In genomic region chr1:77460831-77461629, GRCm38 (mm10) we compare ENCODE assay signal across 14 mouse cellular contexts. TPM values are rescaled to one million over a fixed set of nuclear protein-coding genes. Genes with fewer than 3 reads are reported as not detected.
DNase-seq lines count a peak whose midpoint lies in the region; ATAC-seq and TF ChIP-seq lines count a peak whose summit lies in the region.
"Had no signal": no experiment of that assay in that cellular context is flagged by ENCODE, and none has a peak within 500 bp of the region (broad histone marks: within the 10 kb centered on the region; RNA-seq: fewer than 3 reads in every experiment).

No protein-coding gene starts in this region.

- H3K27ac ChIP-seq in heart, adult 2 months, result peak overlapping the region; percentile 29
- peak overlapping the region; percentile 67 for H3K27ac ChIP-seq in layer of hippocampus, adult 2 months
- peak overlapping the region; percentile 29 for H3K27ac ChIP-seq in ES-Bruce4 (ENCODE audit: insufficient read depth, low read length)
- peak overlapping the region; percentile 23 for H3K27ac ChIP-seq in intestine, embryonic 16.5 days (ENCODE audit: low read length)

- H3K4me1 ChIP-seq in heart, adult 2 months (ENCODE audit: control insufficient read depth, insufficient read depth, low read length), result peaks cover 16% of the 10 kb centered on the region
- H3K4me1 ChIP-seq in ES-Bruce4 (ENCODE audit: control insufficient read depth, insufficient read depth, low read length), result peaks cover 11% of the 10 kb centered on the region
- H3K4me1 ChIP-seq in intestine, embryonic 16.5 days (ENCODE audit: control insufficient read depth, insufficient read depth, low read length), result peaks cover 23% of the 10 kb centered on the region

- peaks cover 4% of the 10 kb centered on the region; the same call in 1 of the 2 replicates for H3K79me2 ChIP-seq in heart, adult 2 months (replicated peaks; ENCODE audit: control insufficient read depth, insufficient read depth, low read length)

- TF ChIP-seq CTCF in heart, adult 2 months (IDR thresholded peaks at IDR 0.05), result no peak
- no peak for TF ChIP-seq CTCF in layer of hippocampus, adult 2 months (conservative IDR thresholded peaks at IDR 0.05)
- TF ChIP-seq CTCF in ES-Bruce4 (IDR thresholded peaks at IDR 0.05; ENCODE audit: low read depth, low read length), result no peak

- H3K27me3 ChIP-seq in heart, adult 2 months (ENCODE audit: control insufficient read depth, insufficient read depth, low read length), result no peaks in the 10 kb centered on the region
- no peaks in the 10 kb centered on the region for H3K27me3 ChIP-seq in ES-Bruce4 (ENCODE audit: control insufficient read depth, insufficient read depth, low read length, poor library complexity, severe bottlenecking)
- H3K27me3 ChIP-seq in intestine, embryonic 16.5 days (replicated peaks; ENCODE audit: control insufficient read depth, insufficient read depth, low read length), result no peaks in the 10 kb centered on the region

- ATAC-seq in intestine, embryonic 16.5 days, result peak; percentile 36

- no peak overlapping the region for H3K4me2 ChIP-seq in intestine, embryonic 16.5 days (ENCODE audit: low read depth, low read length)

- H3K9me3 ChIP-seq in ES-Bruce4 (replicated peaks; ENCODE audit: control insufficient read depth, insufficient read depth, low read length, poor library complexity, severe bottlenecking), result no peaks in the 10 kb centered on the region
- H3K9me3 ChIP-seq in intestine, embryonic 16.5 days (ENCODE audit: control insufficient read depth, low read length), result no peaks in the 10 kb centered on the region

- H3K4me3 ChIP-seq in heart, adult 2 months, result no peak overlapping the region
- H3K4me3 ChIP-seq in layer of hippocampus, adult 2 months, result no peak overlapping the region
- H3K4me3 ChIP-seq in ES-Bruce4 (ENCODE audit: low read depth, low read length), result no peak overlapping the region
- no peak overlapping the region for H3K4me3 ChIP-seq in intestine, embryonic 16.5 days (ENCODE audit: low read length)
- H3K4me3 ChIP-seq: erythroblast, embryonic 14.5 days had no signal

- intact Hi-C loops in heart, adult 2 months (cut with DNase I), result loop anchor here (2.0 kb wide), 1 partner anchor 16 kb away; no protein-coding TSS in a partner anchor

- DNase-seq in heart, adult 2 months, result peak in 1 of 2 experiments; percentile 8
- no peak for DNase-seq in heart, adult 9 months (ENCODE audit: low spot score in 2 of 2)
- DNase-seq in layer of hippocampus, adult 2 months (ENCODE audit: low spot score in 2 of 2), result no peak
- no peak for DNase-seq in layer of hippocampus, postnatal 10 days (ENCODE audit: low spot score in 2 of 2)
- no peak for DNase-seq in retina, postnatal 1 day
- DNase-seq in right cerebral cortex, postnatal 10 days (ENCODE audit: low spot score in 2 of 2), result no peak
- DNase-seq: adrenal gland, adult 2 months; B cell, adult 2 months; cerebellum, postnatal 14 days; kidney, adult 11 months; thymus, postnatal 14 days had no signal

- TF ChIP-seq EP300 in heart, adult 2 months (IDR thresholded peaks at IDR 0.05; ENCODE audit: insufficient read depth, low read depth, low read length), result no peak
- TF ChIP-seq EP300 in ES-Bruce4 (IDR thresholded peaks at IDR 0.05; ENCODE audit: insufficient read depth, low read depth, low read length), result no peak

- H3K36me3 ChIP-seq in heart, adult 2 months (ENCODE audit: control insufficient read depth, insufficient read depth, low read length), result peaks cover 18% of the 10 kb centered on the region
- H3K36me3 ChIP-seq in ES-Bruce4 (ENCODE audit: control insufficient read depth, insufficient read depth, low read length, poor library complexity, severe bottlenecking), result no peaks in the 10 kb centered on the region
- H3K36me3 ChIP-seq in intestine, embryonic 16.5 days (ENCODE audit: control insufficient read depth, insufficient read depth, low read length), result no peaks in the 10 kb centered on the region

- WGBS in heart, adult 2 months, result 60% methylated on average over 11 of the region's 11 CpGs
- 65% methylated on average over 11 of the region's 11 CpGs for WGBS in intestine, embryonic 16.5 days

- no peak overlapping the region for H3K9ac ChIP-seq in heart, adult 2 months (ENCODE audit: low read depth, low read length)
- H3K9ac ChIP-seq in ES-Bruce4 (ENCODE audit: low read depth, poor library complexity, severe bottlenecking), result no peak overlapping the region
- H3K9ac ChIP-seq in intestine, embryonic 16.5 days (ENCODE audit: low read depth, low read length), result no peak overlapping the region

- no peak for TF ChIP-seq POLR2A in heart, adult 2 months (IDR thresholded peaks at IDR 0.05; ENCODE audit: insufficient read depth, low read depth, low read length)
- TF ChIP-seq POLR2A in ES-Bruce4 (IDR thresholded peaks at IDR 0.05; ENCODE audit: insufficient read depth, low read length), result no peak

RNA-seq across cellular contexts. Expression of gene Epha4, which starts 53.9 kb away (rescaled TPM):
- 10 to 100 TPM; 25.4 to 45.5 TPM for total RNA-seq in heart, adult 2 months (2021)
- 28.4 and 62.6 TPM in 2 replicates for polyA plus RNA-seq in heart, adult 2 months (2012; rRNA removed)
- total RNA-seq in layer of hippocampus, adult 2 months (2021), result 100 to 1,000 TPM; 334 to 340 TPM
- total RNA-seq in layer of hippocampus, postnatal 10 days (2021), result 100 to 1,000 TPM; 303 to 317 TPM
- 7.6 and 8.5 TPM in 2 replicates for polyA plus RNA-seq in ES-Bruce4 (2011; ENCODE audit: insufficient read depth, insufficient read length, low read depth, missing spikeins)
- 5.0 and 6.0 TPM in 2 replicates for polyA plus RNA-seq in intestine, embryonic 16.5 days (2015; fragmentation: Nextera tagmentation; extraction: Ambion mirVana)
- polyA plus RNA-seq: erythroblast, embryonic 14.5 days had no signal

Comparison
In these comparisons a context has a peak if more than half of its experiments do, and no peak if none do; other contexts are left out.
1. RNA of gene Epha4, which starts 53.9 kb away (total RNA-seq): 334 to 340 TPM in layer of hippocampus, adult 2 months and 303 to 317 TPM in layer of hippocampus, postnatal 10 days; 25.4 to 45.5 TPM in heart, adult 2 months; every median in the first group is over 4 times any median in the second.
2. Peak in every context shown above with its lines, with median percentiles within 50 percentile points of each other: H3K27ac ChIP-seq.